Mouse (Mus musculus) midbrain, postnatal 0 days (tissue): ENCODE measurements around the gene Iqce. TPM values are rescaled to one million over a fixed set of nuclear protein-coding genes. Genes with fewer than 3 reads are reported as not detected.

Source experiments
- ATAC-seq: fragments of 200-750 bp; cut with Nextera tagmentation; 2 replicates; pipeline ENCODE4 v1.8.0; 2017; ENCODE audit warnings: moderate number of reproducible peaks, mild to moderate bottlenecking, moderate TSS enrichment, moderate library complexity; ENCODE audit not compliant: low FRiP score
- DNase-seq: peaks from one replicate; pipeline ENCODE4 v3.0.0-alpha.2; 2015; ENCODE audit warnings: low spot score
- H3K27ac ChIP-seq: fragments of 300-500 bp; sonication (generic); 2 replicates; pipeline ENCODE4 v1.5.1; 2014; ENCODE audit warnings: low read depth, mild to moderate bottlenecking, low read length, mixed read lengths
- H3K27me3 ChIP-seq: fragments of 300-500 bp; sonication (generic); 2 replicates; pipeline ENCODE4 v1.6.1; 2014; ENCODE audit warnings: low read length, control low read depth, mixed read lengths; ENCODE audit not compliant: insufficient read depth
- H3K36me3 ChIP-seq: fragments of 300-500 bp; sonication (generic); 2 replicates; pipeline ENCODE4 v1.6.1; 2014; ENCODE audit warnings: low read length, control low read depth, mixed read lengths; ENCODE audit not compliant: insufficient read depth
- H3K4me1 ChIP-seq: fragments of 300-500 bp; sonication (generic); 2 replicates; pipeline ENCODE4 v1.6.1; 2014; ENCODE audit warnings: mild to moderate bottlenecking, control low read depth, antibody characterized with exemption, low read length, mixed read lengths; ENCODE audit not compliant: insufficient read depth
- H3K4me2 ChIP-seq: fragments of 300-500 bp; sonication (generic); 2 replicates; pipeline ENCODE4 v1.6.1; 2014; ENCODE audit warnings: low read depth, mild to moderate bottlenecking, low read length, mixed read lengths; ENCODE audit not compliant: poor library complexity, severe bottlenecking
- H3K4me3 ChIP-seq: fragments of 300-500 bp; sonication (generic); 2 replicates; pipeline ENCODE4 v1.5.1; 2014; ENCODE audit warnings: low read depth, mild to moderate bottlenecking, low read length, moderate library complexity
- H3K9ac ChIP-seq: fragments of 300-500 bp; sonication (generic); replicated peaks from 2 replicates; pipeline ENCODE4 v1.6.1; 2014; ENCODE audit warnings: mild to moderate bottlenecking, low read length, moderate library complexity, mixed read lengths; ENCODE audit not compliant: poor library complexity, severe bottlenecking
- H3K9me3 ChIP-seq: fragments of 300-500 bp; sonication (generic); 2 replicates; pipeline ENCODE4 v1.6.1; 2016; ENCODE audit warnings: low read length, control low read depth
- CTCF ChIP-seq: IDR thresholded peaks from 2 replicates; pipeline ENCODE4 v1.5.1; 2016; ENCODE audit warnings: antibody characterized with exemption, mild to moderate bottlenecking
- WGBS: fragments of 180-500 bp; shearing (Covaris S2); extraction: QIAGEN DNeasy Blood & Tissue Kit; methylation state at CpG from one replicate; pipeline ENCODE4 v1.1.7; 2014; 5-methylcytosine and 5-hydroxymethylcytosine counted together
- polyA plus RNA-seq: library from polyadenylated mRNA; unstranded; fragments of >200 nt; fragmentation: Nextera tagmentation; extraction: Ambion mirVana; gene quantifications from 2 replicates; pipeline ENCODE4 v1.2.1, GENCODE M21; 2015
- total RNA-seq: library from RNA; depleted of rRNA; stranded (reverse); fragments of >200 nt; gene quantifications from 2 replicates; pipeline ENCODE4 v1.2.3, GENCODE M21; 2014

Iqce gene
- total and polyA plus RNA-seq, 2 experiments from 2014 or later, result 37.2 to 38.6 TPM

- Histone ChIP-seq H3K4me3 (peak overlapping the region; percentile 47), H3K36me3 (no peaks in the 10 kb centered on the region), H3K9ac (no peak overlapping the region; the same call in 1 of the 2 replicates), H3K4me2 (peak overlapping the region; percentile 80), H3K27me3 (no peaks in the 10 kb centered on the region), H3K9me3 (no peaks in the 10 kb centered on the region), H3K4me1 (peaks cover 8% of the 10 kb centered on the region; the same call in 1 of the 2 replicates), H3K27ac (peak overlapping the region; percentile 83; the same call in 1 of the 2 replicates)
- 41% methylated on average over 17 of the region's 17 CpGs for WGBS
- ATAC-seq (no peak), DNase-seq (no peak)
- no peak for TF ChIP-seq CTCF
Measured at GRCm38 (mm10) chr5:140703480-140704377, 1.6 kb upstream of the Iqce start.

- H3K9ac ChIP-seq, result 0 out of 2 replicates have a peak overlapping the region, but pooled peaks have one; percentile 66
- H3K4me3 ChIP-seq, result peak overlapping the region; percentile 70
- DNase-seq (no peak), ATAC-seq (no peak)
- peaks cover 4% of the 10 kb centered on the region; the same call in 1 of the 2 replicates for H3K36me3 ChIP-seq
- no peak for TF ChIP-seq CTCF
- H3K4me2 ChIP-seq, result peak overlapping the region; percentile 82
- no peaks in the 10 kb centered on the region for H3K9me3 ChIP-seq
- H3K27me3 ChIP-seq, result no peaks in the 10 kb centered on the region
- peaks cover 8% of the 10 kb centered on the region; the same call in 1 of the 2 replicates for H3K4me1 ChIP-seq
- peak overlapping the region; percentile 72 for H3K27ac ChIP-seq
- WGBS, result 58% methylated on average over 19 of the region's 19 CpGs
Measured at GRCm38 (mm10) chr5:140702618-140703175, 519 bp upstream of the Iqce start.

GRCm38 (mm10) chr5:140701661-140702060 is 517 bp downstream of the Iqce start:
- peak overlapping the region; percentile 72 for H3K27ac ChIP-seq
- under 1% methylated on average over 21 of the region's 25 CpGs for WGBS
- DNase-seq (no peak), ATAC-seq (peak; percentile 7; the same call in 1 of the 2 replicates)
- no peak for TF ChIP-seq CTCF
- peak overlapping the region; percentile 70 for H3K4me3 ChIP-seq
- no peaks in the 10 kb centered on the region for H3K9me3 ChIP-seq
- peak overlapping the region; percentile 82 for H3K4me2 ChIP-seq
- H3K27me3 ChIP-seq, result no peaks in the 10 kb centered on the region
- H3K9ac ChIP-seq, result peak overlapping the region; percentile 66
- peaks cover 14% of the 10 kb centered on the region for H3K36me3 ChIP-seq
- peaks cover 8% of the 10 kb centered on the region; the same call in 1 of the 2 replicates for H3K4me1 ChIP-seq

- no peak for TF ChIP-seq CTCF
- Histone ChIP-seq H3K27me3 (no peaks in the 10 kb centered on the region), H3K4me1 (no peaks in the 10 kb centered on the region), H3K36me3 (peaks cover 20% of the 10 kb centered on the region), H3K9me3 (no peaks in the 10 kb centered on the region), H3K27ac (no peak overlapping the region), H3K4me3 (no peak overlapping the region), H3K4me2 (no peak overlapping the region), H3K9ac (no peak overlapping the region)
- WGBS, result 84% methylated on average over 9 of the region's 9 CpGs
- ATAC-seq, result no peak
- DNase-seq, result no peak
Measured at GRCm38 (mm10) chr5:140699776-140700175, 2.4 kb downstream of the Iqce start.

GRCm38 (mm10) chr5:140695987-140696386 is 6.2 kb downstream of the Iqce start:
- Histone ChIP-seq H3K27ac (no peak overlapping the region), H3K4me3 (no peak overlapping the region), H3K4me1 (no peaks in the 10 kb centered on the region), H3K27me3 (no peaks in the 10 kb centered on the region), H3K4me2 (no peak overlapping the region), H3K9me3 (no peaks in the 10 kb centered on the region), H3K36me3 (peaks cover 31% of the 10 kb centered on the region), H3K9ac (no peak overlapping the region)
- 85% methylated on average over 7 of the region's 7 CpGs for WGBS
- TF ChIP-seq CTCF, result no peak
- DNase-seq (no peak), ATAC-seq (no peak)

GRCm38 (mm10) chr5:140688434-140688833 is 13.7 kb downstream of the Iqce start:
- no peak overlapping the region for H3K27ac ChIP-seq
- H3K4me1 ChIP-seq, result no peaks in the 10 kb centered on the region
- ATAC-seq (no peak), DNase-seq (no peak)
- no peak overlapping the region for H3K9ac ChIP-seq
- H3K4me3 ChIP-seq, result no peak overlapping the region
- H3K4me2 ChIP-seq, result no peak overlapping the region
- H3K36me3 ChIP-seq, result peaks cover 42% of the 10 kb centered on the region
- no peak for TF ChIP-seq CTCF
- H3K27me3 ChIP-seq, result no peaks in the 10 kb centered on the region
- no peaks in the 10 kb centered on the region for H3K9me3 ChIP-seq
- 70% methylated on average over 3 of the region's 3 CpGs for WGBS
